Mouse (Mus musculus) 3134 (cell line): Measurements from ENCODE around the gene Atp1b2.
A peak's percentile ranks its signal among the peaks of the same experiment; 100 is the strongest.

Experiments used
- DNase-seq: peaks from one replicate; pipeline ENCODE4 v3.0.0-alpha.2; 2011; ENCODE audit warnings: low spot score; ENCODE audit not compliant: insufficient read length; ENCODE audit errors: extremely low read depth

Gene Atp1b2

GRCm38 (mm10) chr11:69581147-69581688, 24.5 kb downstream of the Atp1b2 start:
- DNase-seq, result peak; percentile 95

- DNase-seq, result no peak
These were observed 25.1 kb downstream of the Atp1b2 start for GRCm38 (mm10) chr11:69580572-69581146.

- DNase-seq, result peak; percentile 84
These were observed 25.6 kb downstream of the Atp1b2 start, which contains the start of the genes Wrap53 and Trp53 for GRCm38 (mm10) chr11:69580091-69580514. Wrap53 (minus strand) TSS chr11:69580255. Trp53 (plus strand) TSS chr11:69580359.

GRCm38 (mm10) chr11:69579128-69580017, 26.4 kb downstream of the Atp1b2 start:
- DNase-seq, result peak; percentile 95

GRCm38 (mm10) chr11:69578301-69578700, 27.4 kb downstream of the Atp1b2 start:
- DNase-seq, result no peak

GRCm38 (mm10) chr11:69576307-69576706, 29.4 kb downstream of the Atp1b2 start:
- no peak for DNase-seq

- no peak for DNase-seq
These were observed 30.5 kb downstream of the Atp1b2 start for GRCm38 (mm10) chr11:69575220-69575619.

GRCm38 (mm10) chr11:69565131-69565530, 40.6 kb downstream of the Atp1b2 start:
- no peak for DNase-seq

GRCm38 (mm10) chr11:69564391-69564790, 41.4 kb downstream of the Atp1b2 start:
- no peak for DNase-seq

- DNase-seq, result no peak
These were observed 42.4 kb downstream of the Atp1b2 start for GRCm38 (mm10) chr11:69563373-69563772.

- no peak for DNase-seq
These were observed 44.6 kb downstream of the Atp1b2 start for GRCm38 (mm10) chr11:69560896-69561854.

- no peak for DNase-seq
These were observed 45.6 kb downstream of the Atp1b2 start, which contains the start of gene Efnb3 for GRCm38 (mm10) chr11:69559851-69560765. Efnb3 (minus strand) TSS chr11:69560205.

- no peak for DNase-seq
These were observed 46.6 kb downstream of the Atp1b2 start for GRCm38 (mm10) chr11:69559183-69559582.

GRCm38 (mm10) chr11:69558756-69559155, 47.0 kb downstream of the Atp1b2 start:
- no peak for DNase-seq

- DNase-seq, result no peak
These were observed 48.3 kb downstream of the Atp1b2 start for GRCm38 (mm10) chr11:69557381-69557958.

GRCm38 (mm10) chr11:69554539-69555140, 51.1 kb downstream of the Atp1b2 start:
- DNase-seq, result no peak

GRCm38 (mm10) chr11:69553341-69553721, 52.4 kb downstream of the Atp1b2 start:
- DNase-seq, result no peak

- DNase-seq, result no peak
These were observed 53.0 kb downstream of the Atp1b2 start for GRCm38 (mm10) chr11:69552622-69553340.
